Mouse (Mus musculus) heart, adult 2 months (tissue): ENCODE measurements around the gene Pax8.

Source experiments
- CTCF ChIP-seq: fragments of 200-600 bp; IDR thresholded peaks from 2 replicates; pipeline ENCODE4 v1.8.1; 2022; ENCODE audit warnings: antibody characterized with exemption, mild to moderate bottlenecking, moderate library complexity
- EP300 ChIP-seq: fragments of 200-500 bp; IDR thresholded peaks from 2 replicates; pipeline ENCODE4 v1.6.1; 2011; ENCODE audit warnings: low read depth, low read length, control low read depth; ENCODE audit not compliant: insufficient read depth
- POLR2A ChIP-seq: fragments of 200-500 bp; IDR thresholded peaks from 2 replicates; pipeline ENCODE4 v1.6.1; 2011; ENCODE audit warnings: mild to moderate bottlenecking, low read depth, low read length, control low read depth; ENCODE audit not compliant: insufficient read depth

GRCm38 (mm10) chr2:24383636-24384035 lies 91.8 kb downstream of the Pax8 start:
- TF ChIP-seq POLR2A = no peak
- TF ChIP-seq CTCF = no peak
- no peak for TF ChIP-seq EP300
